Mouse (Mus musculus): ENCODE data around the gene Zfp592.
"Not testable (repeated sequence)": the region's sequence is repeated elsewhere in the genome, so short reads cannot be mapped to it uniquely, and the experiment has no call there.

Gene Zfp592

DNA sequence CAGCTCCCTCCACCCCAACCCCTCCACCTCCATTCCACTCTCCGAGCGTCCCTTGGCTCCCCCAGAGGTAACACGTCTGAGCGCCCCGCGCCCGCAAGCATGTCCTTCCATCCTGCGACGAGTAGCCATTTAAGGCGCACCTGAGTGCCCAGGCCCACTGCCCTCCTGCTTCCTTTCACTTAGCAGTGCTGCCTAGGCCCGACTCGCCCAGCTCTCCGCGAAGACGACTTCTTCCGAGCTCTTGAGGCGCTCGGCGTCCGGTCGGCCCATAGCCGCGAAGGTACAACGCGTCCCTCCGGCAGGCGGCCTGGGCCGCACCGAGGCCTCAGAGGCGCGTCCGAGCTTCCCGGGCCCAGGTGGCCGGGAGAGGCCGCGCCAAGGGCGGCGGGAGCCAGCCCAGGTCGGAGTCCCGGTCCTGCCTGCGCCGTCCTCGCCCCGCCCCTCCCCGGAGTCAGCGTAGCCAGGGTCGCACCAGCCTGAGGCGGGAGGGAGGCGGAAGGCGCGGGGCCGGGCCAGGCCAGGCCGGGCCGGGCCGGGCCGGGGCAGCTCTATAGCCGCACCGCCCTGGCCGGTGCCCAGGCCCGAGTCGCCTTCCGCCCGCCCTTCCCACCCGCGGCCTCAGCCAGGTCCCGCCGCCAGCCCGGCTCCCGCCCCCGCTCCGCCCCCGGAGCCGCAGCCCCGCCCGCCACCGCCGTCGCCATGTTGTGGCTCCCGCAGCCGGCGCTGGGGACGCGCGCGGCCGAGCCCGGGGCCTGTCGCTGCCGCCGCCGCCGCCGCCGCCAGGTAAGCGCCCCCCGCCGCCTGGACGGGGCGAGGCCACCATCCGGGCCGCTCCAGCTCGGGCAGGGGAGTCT, at the start of gene Zfp592:
TSS of gene Zfp592 (plus strand) at position 702 of the 854 bp plus-strand sequence.
- peak; percentile 86 to 91 for DNase-seq

- DNase-seq = peak; percentile 95 to 97
These were observed 45.8 kb upstream of the Zfp592 start, which contains the start of gene Sec11a for GRCm38 (mm10) chr7:80947445-80948350. Gene Sec11a, minus strand, starts transcription at chr7:80947780.

GRCm38 (mm10) chr7:80951461-80951860, 42.0 kb upstream of the Zfp592 start:
- no peak for DNase-seq

DNA sequence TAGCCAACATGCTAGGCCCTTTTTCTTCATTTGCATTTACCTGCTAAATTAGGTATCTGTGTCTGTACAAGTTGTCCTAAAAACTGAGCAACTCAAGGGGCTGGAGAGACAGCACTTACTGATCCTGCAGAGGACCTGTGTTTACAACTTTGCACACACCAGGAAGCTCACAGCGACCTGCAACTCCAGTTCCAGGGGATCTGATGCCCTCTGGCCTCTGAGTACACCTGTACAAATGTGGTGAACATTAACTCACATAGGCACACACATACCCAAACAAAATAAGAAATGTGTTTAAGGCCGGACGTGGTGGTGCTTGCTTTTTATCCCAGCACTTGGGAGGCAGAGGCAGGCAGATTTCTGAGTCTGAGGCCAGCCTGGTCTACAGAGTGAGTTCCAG, 41.3 kb upstream of the Zfp592 start:
- DNase-seq = no peak

GRCm38 (mm10) chr7:80954251-80954650, 39.2 kb upstream of the Zfp592 start:
- DNase-seq = no peak

DNA sequence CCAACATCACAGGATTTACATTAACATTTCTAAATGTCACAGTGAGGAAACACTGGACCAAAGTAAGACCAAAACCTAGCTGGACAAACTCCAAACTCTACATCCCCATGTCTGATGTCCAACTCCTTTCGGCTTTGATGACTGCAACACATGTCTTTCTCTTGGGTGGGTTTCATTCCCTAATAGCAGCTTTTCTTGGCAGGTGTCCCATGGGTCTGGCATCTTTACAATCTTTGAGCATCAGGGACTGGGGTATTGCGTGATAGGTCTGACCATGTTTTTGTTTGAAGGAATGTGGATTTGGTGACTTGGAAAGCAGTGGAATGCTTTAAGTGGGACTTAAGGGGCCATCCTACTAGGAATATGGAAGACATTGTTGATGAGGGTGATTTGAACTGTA, 36.6 kb upstream of the Zfp592 start:
- DNase-seq = peak in 1 of 2 experiments; percentile 43

GRCm38 (mm10) chr7:80959003-80959402, 34.5 kb upstream of the Zfp592 start:
- DNase-seq = no peak

DNA sequence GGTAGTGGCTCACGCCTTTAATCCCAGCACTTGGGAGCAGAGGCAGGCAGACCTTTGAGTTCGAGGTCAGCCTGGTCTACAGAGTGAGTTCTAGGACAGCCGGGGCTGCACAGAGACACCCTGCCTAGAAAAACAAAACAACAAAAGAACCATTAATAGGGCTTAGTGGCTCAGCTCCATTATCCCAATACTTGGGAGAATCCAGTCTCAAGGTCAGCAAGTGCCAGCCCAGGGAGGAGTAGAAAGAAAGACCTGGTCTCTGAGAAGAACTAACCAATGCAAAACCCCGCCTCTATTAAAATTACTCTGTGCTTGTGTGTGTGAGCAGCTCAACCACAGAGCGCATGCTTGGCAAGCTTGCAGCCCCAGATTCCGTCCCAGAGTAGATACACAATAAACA, 30.7 kb upstream of the Zfp592 start:
- no peak for DNase-seq

DNA sequence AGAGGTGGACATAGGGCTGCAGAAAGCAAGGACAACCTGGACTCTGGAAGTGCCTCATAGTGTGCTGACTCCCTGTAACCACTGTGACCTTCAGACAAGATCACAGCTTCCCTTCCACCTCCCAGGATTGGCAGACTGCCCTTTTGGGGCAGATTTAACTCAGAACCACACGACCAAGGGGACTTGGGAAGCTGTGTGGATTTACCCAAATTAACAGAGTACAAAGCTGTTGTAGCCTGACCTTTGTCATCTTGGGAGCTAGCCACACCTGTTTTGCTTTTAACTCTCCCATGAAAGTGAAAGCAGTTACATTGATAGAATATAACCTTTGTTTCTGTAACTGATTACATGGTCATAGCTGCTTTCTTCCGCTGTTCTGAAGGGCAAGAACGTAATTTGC, 22.6 kb upstream of the Zfp592 start:
- DNase-seq = no peak

- no peak for DNase-seq
These were observed 22.1 kb upstream of the Zfp592 start for GRCm38 (mm10) chr7:80971419-80971818.

- no peak for DNase-seq
These were observed 21.4 kb upstream of the Zfp592 start for GRCm38 (mm10) chr7:80972082-80972481.

DNA sequence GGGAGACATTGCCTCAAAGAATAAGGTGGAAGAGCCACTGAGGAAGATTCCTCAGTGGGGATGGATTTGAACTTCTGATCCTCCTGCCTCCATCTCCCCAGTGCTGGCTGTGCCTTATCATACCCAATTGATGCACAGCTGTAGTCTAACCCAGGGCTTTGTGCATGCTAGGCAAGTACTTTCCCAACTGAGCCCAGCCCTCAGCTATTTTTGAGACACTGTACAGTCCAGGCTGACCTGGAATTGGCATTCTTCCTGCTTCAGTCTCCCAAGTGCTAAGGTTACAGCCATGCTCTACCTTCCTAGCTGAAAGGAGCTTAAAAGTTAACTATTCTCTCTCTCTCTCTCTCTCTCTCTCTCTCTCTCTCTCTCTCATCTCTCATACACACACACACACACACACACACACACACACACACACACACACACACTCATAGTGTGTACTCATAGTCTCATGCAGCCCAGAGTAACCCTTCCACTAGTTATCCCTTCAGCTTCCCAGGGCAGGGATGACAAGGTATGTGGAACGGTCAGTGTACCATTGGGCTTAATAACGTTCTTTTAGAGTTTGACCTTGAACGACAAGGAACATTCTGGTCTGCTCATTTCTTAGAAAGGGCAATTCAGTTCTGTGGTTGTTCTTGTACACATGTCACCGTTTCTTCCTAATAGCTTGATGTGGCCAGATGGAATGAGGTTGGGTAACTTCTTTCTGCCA, 20.4 kb upstream of the Zfp592 start:
- not testable (repeated sequence) for DNase-seq

DNA sequence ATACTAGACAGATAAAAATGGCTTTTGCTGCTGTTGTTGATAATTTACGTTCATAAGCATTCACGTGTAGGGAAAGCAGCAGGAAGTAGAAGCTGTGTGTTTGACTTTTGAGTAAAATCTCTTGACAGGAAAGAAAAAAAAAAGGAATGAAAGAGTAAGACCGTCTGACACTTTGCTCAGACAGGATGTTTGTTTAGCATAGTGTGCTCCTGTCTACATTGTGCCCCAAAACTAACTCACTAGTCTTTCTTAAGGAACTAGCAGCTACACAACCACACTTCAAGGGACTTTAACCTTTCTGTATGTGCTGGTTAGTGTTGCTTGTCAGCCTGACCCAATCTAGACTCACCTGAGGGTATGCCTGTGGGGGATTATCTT, 19.9 kb upstream of the Zfp592 start:
- not testable (repeated sequence) for DNase-seq

- peak; percentile 55 to 64 for DNase-seq
These were observed 12.9 kb upstream of the Zfp592 start for GRCm38 (mm10) chr7:80980566-80980965.

DNA sequence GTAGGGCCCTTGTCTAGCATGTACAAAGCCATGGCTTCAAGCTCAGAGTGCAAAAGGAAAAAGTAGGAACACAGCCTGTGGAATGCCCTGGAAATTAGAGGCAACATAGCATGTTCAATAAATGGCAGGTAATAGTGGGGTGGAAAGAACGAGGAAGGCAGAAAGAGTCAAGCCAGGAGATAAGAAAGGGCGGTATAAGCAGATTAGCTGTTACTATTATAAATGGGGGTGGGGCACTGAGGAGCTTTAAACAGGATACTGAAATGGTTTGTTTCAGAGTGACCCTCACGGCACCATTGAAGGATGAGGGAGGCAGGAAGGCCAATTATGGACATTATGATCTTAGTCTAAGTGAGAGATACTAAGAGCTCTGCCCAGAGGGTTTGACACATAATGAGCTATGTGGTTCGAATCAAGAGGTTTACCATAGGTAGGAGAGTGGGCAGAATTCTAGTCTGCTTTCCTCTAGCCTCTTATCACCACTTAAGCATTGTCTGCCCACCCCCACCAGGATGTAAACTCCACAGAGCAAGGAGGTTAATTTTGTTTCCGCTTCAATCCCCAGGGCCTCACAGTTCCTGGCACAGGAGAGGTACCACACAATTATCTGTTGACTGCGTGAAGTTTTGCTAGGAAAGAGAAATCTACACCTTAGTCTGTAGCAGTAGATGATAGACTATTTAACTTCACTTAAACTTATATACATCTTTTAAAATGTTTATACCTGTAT, 6.9 kb upstream of the Zfp592 start:
- DNase-seq = no peak

- no peak for DNase-seq
These were observed 5.5 kb upstream of the Zfp592 start for GRCm38 (mm10) chr7:80987805-80988625.

- peak in 1 of 2 experiments; percentile 16 for DNase-seq
These were observed 3.2 kb upstream of the Zfp592 start for GRCm38 (mm10) chr7:80990276-80990675.

GRCm38 (mm10) chr7:80991589-80991988, 1.9 kb upstream of the Zfp592 start:
- DNase-seq = no peak

DNA sequence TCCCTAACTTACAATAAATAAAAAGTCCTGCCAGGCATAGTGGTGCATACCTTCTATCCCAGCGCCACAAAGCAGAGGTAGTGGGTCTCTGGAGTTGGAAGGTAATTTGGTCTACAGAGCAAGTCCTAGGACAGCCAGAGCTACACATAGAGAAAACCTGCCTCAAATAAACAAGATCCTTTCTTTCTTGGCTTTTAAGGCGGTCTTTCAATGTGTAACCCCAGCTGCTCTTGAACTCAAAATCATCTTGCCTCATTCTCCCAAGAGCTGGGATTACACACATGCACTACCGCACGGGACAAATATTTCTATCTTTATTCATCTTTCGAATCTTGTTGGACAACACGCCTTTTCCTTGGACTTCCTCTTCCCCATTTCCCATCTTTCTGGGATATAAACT, 1.4 kb upstream of the Zfp592 start:
- no peak for DNase-seq

- no peak for DNase-seq
These were observed 876 bp upstream of the Zfp592 start for GRCm38 (mm10) chr7:80992631-80992979.

All from cerebellum, postnatal 14 days (tissue).